Mouse (Mus musculus) embryonic facial prominence, embryonic 14.5 days (tissue): ENCODE measurements around the gene Snx6. TPM values are rescaled to one million over a fixed set of nuclear protein-coding genes. Genes with fewer than 3 reads are reported as not detected.
"Not testable (repeated sequence)": the region's sequence is repeated elsewhere in the genome, so short reads cannot be mapped to it uniquely, and the experiment has no call there.

ENCODE experiments used
- ATAC-seq: fragments of 200-750 bp; cut with Nextera tagmentation; 2 replicates; pipeline ENCODE4 v1.8.0; 2017; ENCODE audit warnings: low read depth, moderate number of reproducible peaks, moderate TSS enrichment
- DNase-seq: peaks from one replicate; pipeline ENCODE4 v3.0.0-alpha.2; 2015; ENCODE audit warnings: low spot score
- H3K27ac ChIP-seq: fragments of 300-500 bp; sonication (generic); replicated peaks from 2 replicates; pipeline ENCODE4 v1.5.1; 2014; ENCODE audit warnings: low read depth, mild to moderate bottlenecking, low read length, moderate library complexity
- H3K27me3 ChIP-seq: fragments of 300-500 bp; sonication (generic); replicated peaks from 2 replicates; pipeline ENCODE4 v1.6.1; 2014; ENCODE audit warnings: low read length; ENCODE audit not compliant: control insufficient read depth, insufficient read depth
- H3K36me3 ChIP-seq: fragments of 300-500 bp; sonication (generic); 2 replicates; pipeline ENCODE4 v1.6.1; 2014; ENCODE audit warnings: low read length, mixed read lengths; ENCODE audit not compliant: control insufficient read depth, insufficient read depth
- H3K4me1 ChIP-seq: fragments of 300-500 bp; sonication (generic); 2 replicates; pipeline ENCODE4 v1.6.1; 2014; ENCODE audit warnings: antibody characterized with exemption, low read length; ENCODE audit not compliant: control insufficient read depth, insufficient read depth
- H3K4me2 ChIP-seq: fragments of 300-500 bp; sonication (generic); 2 replicates; pipeline ENCODE4 v1.6.1; 2014; ENCODE audit warnings: low read depth, mild to moderate bottlenecking, low read length, moderate library complexity, mixed read lengths
- H3K4me3 ChIP-seq: fragments of 300-500 bp; sonication (generic); 2 replicates; pipeline ENCODE4 v1.5.1; 2014; ENCODE audit warnings: low read depth, mild to moderate bottlenecking, low read length
- H3K9ac ChIP-seq: fragments of 300-500 bp; sonication (generic); 2 replicates; pipeline ENCODE4 v1.6.1; 2014; ENCODE audit warnings: low read depth, mild to moderate bottlenecking, low read length, moderate library complexity, mixed read lengths
- H3K9me3 ChIP-seq: fragments of 300-500 bp; sonication (generic); 2 replicates; pipeline ENCODE4 v1.6.1; 2016; ENCODE audit warnings: low read length; ENCODE audit not compliant: control insufficient read depth
- WGBS: fragments of 180-500 bp; shearing (Covaris S2); extraction: QIAGEN DNeasy Blood & Tissue Kit; methylation state at CpG from one replicate; pipeline ENCODE4 v1.1.7; 2014; 5-methylcytosine and 5-hydroxymethylcytosine counted together
- polyA plus RNA-seq: library from polyadenylated mRNA; unstranded; fragments of >200 nt; fragmentation: Nextera tagmentation; extraction: Ambion mirVana; gene quantifications from 2 replicates; pipeline ENCODE4 v1.2.1, GENCODE M21; 2014

Gene Snx6
- polyA plus RNA-seq, 1 experiment from 2014 or later, result 171 TPM

- not testable (repeated sequence) for H3K9me3 ChIP-seq, H3K27me3 ChIP-seq, H3K27ac ChIP-seq, H3K4me3 ChIP-seq, H3K4me2 ChIP-seq, ATAC-seq, DNase-seq, H3K9ac ChIP-seq, H3K36me3 ChIP-seq, H3K4me1 ChIP-seq
- WGBS, result 73% methylated on average over 1 of the region's 1 CpGs
Observed at GRCm38 (mm10) chr12:54831927-54832326, 36.4 kb upstream of the Snx6 start.

GRCm38 (mm10) chr12:54830574-54830973, 35.1 kb upstream of the Snx6 start:
- H3K27ac ChIP-seq, result no peak overlapping the region
- H3K9ac ChIP-seq, result no peak overlapping the region
- H3K4me1 ChIP-seq, result peaks cover 3% of the 10 kb centered on the region; the same call in 1 of the 2 replicates
- 18% methylated on average over 6 of the region's 6 CpGs for WGBS
- H3K4me3 ChIP-seq, result no peak overlapping the region
- no peaks in the 10 kb centered on the region for H3K9me3 ChIP-seq
- H3K4me2 ChIP-seq, result no peak overlapping the region
- H3K36me3 ChIP-seq, result no peaks in the 10 kb centered on the region
- ATAC-seq (peak; percentile 69), DNase-seq (peak; percentile 89)
- H3K27me3 ChIP-seq, result no peaks in the 10 kb centered on the region

- Histone ChIP-seq H3K4me2 (no peak overlapping the region), H3K27me3 (no peaks in the 10 kb centered on the region), H3K27ac (no peak overlapping the region), H3K4me1 (peaks cover 2% of the 10 kb centered on the region; the same call in 1 of the 2 replicates), H3K9ac (no peak overlapping the region), H3K4me3 (no peak overlapping the region), H3K36me3 (no peaks in the 10 kb centered on the region), H3K9me3 (no peaks in the 10 kb centered on the region)
- ATAC-seq (no peak), DNase-seq (no peak)
- WGBS, result 43% methylated on average over 5 of the region's 5 CpGs
Observed at GRCm38 (mm10) chr12:54829876-54830275, 34.4 kb upstream of the Snx6 start.

- no peaks in the 10 kb centered on the region for H3K9me3 ChIP-seq
Observed at GRCm38 (mm10) chr12:54828043-54828442, 32.5 kb upstream of the Snx6 start.

GRCm38 (mm10) chr12:54825202-54825601, 29.7 kb upstream of the Snx6 start:
- DNase-seq (no peak), ATAC-seq (no peak)
- Histone ChIP-seq H3K27ac (no peak overlapping the region), H3K9me3 (no peaks in the 10 kb centered on the region), H3K4me3 (no peak overlapping the region), H3K36me3 (no peaks in the 10 kb centered on the region), H3K4me1 (no peaks in the 10 kb centered on the region), H3K4me2 (no peak overlapping the region), H3K27me3 (no peaks in the 10 kb centered on the region), H3K9ac (no peak overlapping the region)
- WGBS, result 98% methylated on average over 3 of the region's 3 CpGs

More at GRCm38 (mm10) chr12:54828043-54828442, 32.5 kb upstream of the Snx6 start:
- peak; percentile 63; the same call in 1 of the 2 replicates for ATAC-seq
- H3K9ac ChIP-seq, result no peak overlapping the region
- no peak overlapping the region for H3K4me2 ChIP-seq
- H3K36me3 ChIP-seq, result no peaks in the 10 kb centered on the region
- no peak overlapping the region for H3K27ac ChIP-seq
- peak; percentile 38 for DNase-seq
- no peak overlapping the region for H3K4me3 ChIP-seq
- H3K27me3 ChIP-seq, result no peaks in the 10 kb centered on the region
- no peaks in the 10 kb centered on the region for H3K4me1 ChIP-seq
- WGBS, result 75% methylated on average over 1 of the region's 1 CpGs

GRCm38 (mm10) chr12:54822836-54823426, 27.4 kb upstream of the Snx6 start:
- H3K27me3 ChIP-seq, result no peaks in the 10 kb centered on the region
- no peaks in the 10 kb centered on the region for H3K9me3 ChIP-seq
- no peak overlapping the region for H3K4me3 ChIP-seq
- DNase-seq (peak; percentile 81), ATAC-seq (no peak)
- H3K36me3 ChIP-seq, result no peaks in the 10 kb centered on the region
- H3K9ac ChIP-seq, result no peak overlapping the region
- H3K27ac ChIP-seq, result no peak overlapping the region
- H3K4me1 ChIP-seq, result no peaks in the 10 kb centered on the region
- WGBS, result 50% methylated on average over 4 of the region's 4 CpGs
- no peak overlapping the region for H3K4me2 ChIP-seq

GRCm38 (mm10) chr12:54820684-54821161, 25.2 kb upstream of the Snx6 start:
- Histone ChIP-seq H3K9me3 (no peaks in the 10 kb centered on the region), H3K36me3 (no peaks in the 10 kb centered on the region), H3K9ac (no peak overlapping the region), H3K27me3 (no peaks in the 10 kb centered on the region), H3K4me3 (no peak overlapping the region), H3K27ac (no peak overlapping the region), H3K4me2 (no peak overlapping the region), H3K4me1 (no peaks in the 10 kb centered on the region)
- WGBS, result 47% methylated on average over 2 of the region's 2 CpGs
- DNase-seq (no peak), ATAC-seq (no peak)

GRCm38 (mm10) chr12:54819181-54819935, 23.9 kb upstream of the Snx6 start:
- Histone ChIP-seq H3K9ac (no peak overlapping the region), H3K4me3 (no peak overlapping the region), H3K9me3 (no peaks in the 10 kb centered on the region), H3K27ac (no peak overlapping the region), H3K4me1 (no peaks in the 10 kb centered on the region), H3K36me3 (no peaks in the 10 kb centered on the region), H3K4me2 (no peak overlapping the region), H3K27me3 (no peaks in the 10 kb centered on the region)
- ATAC-seq (no peak), DNase-seq (no peak)
- WGBS, result 65% methylated on average over 6 of the region's 6 CpGs
